Mouse (Mus musculus): ENCODE measurements around the gene Lpar2. TPM values are rescaled to one million over a fixed set of nuclear protein-coding genes. Genes with fewer than 3 reads are reported as not detected.
A peak's percentile ranks its signal among the peaks of the same experiment; 100 is the strongest.

Lpar2 gene
- 3.4 and 3.5 TPM in 2 replicates for polyA plus RNA-seq (2012; rRNA removed)

GRCm38 (mm10) chr8:69822386-69823191 lies at the start of gene Lpar2:
Gene Lpar2, plus strand, starts transcription at chr8:69822429.
- DNase-seq: peak; percentile 55
- Histone ChIP-seq H3K4me3 (replicated peaks; ENCODE audit: extremely low read depth, low read depth, low read length) (peak within 1 kb of the TSS; percentile 56), H3K4me1 (ENCODE audit: control insufficient read depth, insufficient read depth, low read length) (no peaks in the 10 kb centered on the region)
- TF ChIP-seq POLR2A (IDR thresholded peaks at IDR 0.05; ENCODE audit: borderline replicate concordance, extremely low read depth, low read depth, low read length): peak; percentile 28; the same call in 1 of the 2 replicates
- TF ChIP-seq CTCF (IDR thresholded peaks at IDR 0.05; ENCODE audit: insufficient read depth, low read length): no peak
- 3% methylated on average over 34 of the region's 35 CpGs for WGBS

- under 1% methylated on average over 41 of the region's 41 CpGs for WGBS
- Histone ChIP-seq H3K4me3 (replicated peaks; ENCODE audit: extremely low read depth, low read depth, low read length) (peak within 1 kb of the TSS; percentile 93), H3K4me1 (ENCODE audit: control insufficient read depth, insufficient read depth, low read length) (peaks cover 4% of the 10 kb centered on the region)
- DNase-seq: peak; percentile 88
- TF ChIP-seq POLR2A (IDR thresholded peaks at IDR 0.05; ENCODE audit: borderline replicate concordance, extremely low read depth, low read depth, low read length): peak; percentile 98
- TF ChIP-seq CTCF (IDR thresholded peaks at IDR 0.05; ENCODE audit: insufficient read depth, low read length): no peak
Measured at GRCm38 (mm10) chr8:69774503-69775148, 47.6 kb upstream of the Lpar2 start, which contains the start of gene Gm20422. Gene Gm20422, minus strand, starts transcription at chr8:69774886.

GRCm38 (mm10) chr8:69775149-69775534 lies 47.1 kb upstream of the Lpar2 start:
- WGBS: 45% methylated on average over 2 of the region's 2 CpGs
- Histone ChIP-seq H3K4me1 (ENCODE audit: control insufficient read depth, insufficient read depth, low read length) (peaks cover 4% of the 10 kb centered on the region), H3K4me3 (replicated peaks; ENCODE audit: extremely low read depth, low read depth, low read length) (no peak overlapping the region)
- TF ChIP-seq CTCF (IDR thresholded peaks at IDR 0.05; ENCODE audit: insufficient read depth, low read length) (no peak), POLR2A (IDR thresholded peaks at IDR 0.05; ENCODE audit: borderline replicate concordance, extremely low read depth, low read depth, low read length) (no peak)
- no peak for DNase-seq

GRCm38 (mm10) chr8:69777111-69777510 lies 45.1 kb upstream of the Lpar2 start:
- no peak for DNase-seq
- 66% methylated on average over 10 of the region's 12 CpGs for WGBS
- no peak for TF ChIP-seq POLR2A (IDR thresholded peaks at IDR 0.05; ENCODE audit: borderline replicate concordance, extremely low read depth, low read depth, low read length)
- no peak for TF ChIP-seq CTCF (IDR thresholded peaks at IDR 0.05; ENCODE audit: insufficient read depth, low read length)
- no peaks in the 10 kb centered on the region; the same call in 1 of the 2 replicates for H3K4me1 ChIP-seq (ENCODE audit: control insufficient read depth, insufficient read depth, low read length)
- no peak overlapping the region for H3K4me3 ChIP-seq (replicated peaks; ENCODE audit: extremely low read depth, low read depth, low read length)

GRCm38 (mm10) chr8:69789105-69789504 lies 33.1 kb upstream of the Lpar2 start:
- no peak for TF ChIP-seq CTCF (IDR thresholded peaks at IDR 0.05; ENCODE audit: insufficient read depth, low read length)
- no peak overlapping the region for H3K4me3 ChIP-seq (replicated peaks; ENCODE audit: extremely low read depth, low read depth, low read length)
- peaks cover 3% of the 10 kb centered on the region; the same call in 1 of the 2 replicates for H3K4me1 ChIP-seq (ENCODE audit: control insufficient read depth, insufficient read depth, low read length)
- peak; percentile 2 for DNase-seq
- 89% methylated on average over 5 of the region's 5 CpGs for WGBS

GRCm38 (mm10) chr8:69789731-69790130 lies 32.5 kb upstream of the Lpar2 start:
- Histone ChIP-seq H3K4me1 (ENCODE audit: control insufficient read depth, insufficient read depth, low read length) (peaks cover 3% of the 10 kb centered on the region; the same call in 1 of the 2 replicates), H3K4me3 (replicated peaks; ENCODE audit: extremely low read depth, low read depth, low read length) (no peak overlapping the region)
- WGBS: 62% methylated on average over 5 of the region's 5 CpGs
- peak; percentile 2 for DNase-seq
- no peak for TF ChIP-seq CTCF (IDR thresholded peaks at IDR 0.05; ENCODE audit: insufficient read depth, low read length)
- no peak for TF ChIP-seq POLR2A (IDR thresholded peaks at IDR 0.05; ENCODE audit: borderline replicate concordance, extremely low read depth, low read depth, low read length)

GRCm38 (mm10) chr8:69790364-69790763 lies 31.9 kb upstream of the Lpar2 start:
- no peak for TF ChIP-seq CTCF (IDR thresholded peaks at IDR 0.05; ENCODE audit: insufficient read depth, low read length)
- TF ChIP-seq POLR2A (IDR thresholded peaks at IDR 0.05; ENCODE audit: borderline replicate concordance, extremely low read depth, low read depth, low read length): no peak
- peak; percentile 4 for DNase-seq
- WGBS: 30% methylated on average over 11 of the region's 11 CpGs
- Histone ChIP-seq H3K4me1 (ENCODE audit: control insufficient read depth, insufficient read depth, low read length) (peaks cover 3% of the 10 kb centered on the region; the same call in 1 of the 2 replicates), H3K4me3 (replicated peaks; ENCODE audit: extremely low read depth, low read depth, low read length) (peak overlapping the region; percentile 93)

GRCm38 (mm10) chr8:69790773-69791367 lies 31.4 kb upstream of the Lpar2 start, which contains the start of the genes Atp13a1 and Zfp866:
Gene Atp13a1, plus strand, starts transcription at chr8:69791163.
Gene Zfp866, minus strand, starts transcription at chr8:69791178.
- WGBS: under 1% methylated on average over 38 of the region's 38 CpGs
- peak within 1 kb of the TSS; percentile 93 for H3K4me3 ChIP-seq (replicated peaks; ENCODE audit: extremely low read depth, low read depth, low read length)
- TF ChIP-seq CTCF (IDR thresholded peaks at IDR 0.05; ENCODE audit: insufficient read depth, low read length) (no peak), POLR2A (IDR thresholded peaks at IDR 0.05; ENCODE audit: borderline replicate concordance, extremely low read depth, low read depth, low read length) (peak; percentile 86)
- peaks cover 3% of the 10 kb centered on the region; the same call in 1 of the 2 replicates for H3K4me1 ChIP-seq (ENCODE audit: control insufficient read depth, insufficient read depth, low read length)
- peak; percentile 90 for DNase-seq

GRCm38 (mm10) chr8:69791415-69792068 lies 30.7 kb upstream of the Lpar2 start:
- under 1% methylated on average over 48 of the region's 48 CpGs for WGBS
- no peak for DNase-seq

More at GRCm38 (mm10) chr8:69791415-69792068, 30.7 kb upstream of the Lpar2 start:
- peaks cover 3% of the 10 kb centered on the region; the same call in 1 of the 2 replicates for H3K4me1 ChIP-seq (ENCODE audit: control insufficient read depth, insufficient read depth, low read length)
- peak overlapping the region; percentile 93 for H3K4me3 ChIP-seq (replicated peaks; ENCODE audit: extremely low read depth, low read depth, low read length)
- no peak for TF ChIP-seq CTCF (IDR thresholded peaks at IDR 0.05; ENCODE audit: insufficient read depth, low read length)
